Mouse (Mus musculus) induced T-regulatory cell, adult 2 months (primary cell): ENCODE data around the gene Ptbp3.
A peak's percentile ranks its signal among the peaks of the same experiment; 100 is the strongest.

Experiments used
- DNase-seq: peaks from one replicate; pipeline ENCODE4 v3.0.0-alpha.2; 2012; ENCODE audit warnings: low read depth

The Ptbp3 gene

DNA sequence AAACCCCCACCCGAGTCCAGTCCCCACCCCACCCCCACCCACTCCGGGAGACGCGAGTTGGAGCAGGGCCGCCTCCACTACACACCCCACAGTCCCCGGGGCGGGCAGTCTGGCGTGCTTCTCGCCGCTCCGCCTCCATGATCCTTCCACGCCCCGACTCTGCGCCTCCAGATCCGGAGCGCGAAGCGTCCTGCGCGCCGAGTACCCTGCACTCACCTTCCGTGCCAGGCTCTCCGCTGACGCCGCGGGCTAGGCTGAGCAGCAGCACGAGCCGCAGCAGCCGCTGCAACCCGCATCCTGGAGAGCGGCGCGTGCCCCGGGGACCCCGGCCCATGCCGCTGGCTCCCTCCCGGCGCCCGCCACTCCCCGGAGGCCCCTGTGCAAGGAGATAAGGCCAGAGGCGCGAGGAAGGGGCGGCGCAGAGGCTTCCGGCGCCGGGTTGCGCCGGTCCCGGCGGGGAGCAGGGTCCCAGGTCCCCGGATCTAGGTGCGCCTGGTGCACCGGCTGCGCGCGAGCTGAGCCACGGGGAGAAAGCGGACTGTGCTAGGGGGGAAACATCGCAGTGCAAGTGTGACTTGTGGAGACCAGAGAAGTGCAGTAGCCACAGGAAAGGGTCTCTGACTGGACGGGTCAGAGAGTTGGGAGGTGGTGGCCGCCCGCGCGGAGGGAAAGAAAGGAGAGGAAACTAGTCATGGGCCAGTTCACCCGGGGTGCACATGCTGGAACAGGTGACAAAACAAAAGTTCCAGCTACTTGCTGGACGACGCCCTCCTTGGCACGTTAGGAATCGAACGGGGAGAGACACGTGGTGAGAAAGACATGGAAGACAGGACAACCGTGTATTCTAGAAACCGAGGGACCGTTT lies 110.9 kb downstream of the Ptbp3 start, which contains the start of gene Susd1:
Gene Susd1 (minus strand): TSS at position 644 of the 865 bp plus-strand sequence.
- peak; percentile 61 for DNase-seq

- no peak for DNase-seq
These were observed 113.2 kb downstream of the Ptbp3 start for GRCm38 (mm10) chr4:59435951-59436350.

DNA sequence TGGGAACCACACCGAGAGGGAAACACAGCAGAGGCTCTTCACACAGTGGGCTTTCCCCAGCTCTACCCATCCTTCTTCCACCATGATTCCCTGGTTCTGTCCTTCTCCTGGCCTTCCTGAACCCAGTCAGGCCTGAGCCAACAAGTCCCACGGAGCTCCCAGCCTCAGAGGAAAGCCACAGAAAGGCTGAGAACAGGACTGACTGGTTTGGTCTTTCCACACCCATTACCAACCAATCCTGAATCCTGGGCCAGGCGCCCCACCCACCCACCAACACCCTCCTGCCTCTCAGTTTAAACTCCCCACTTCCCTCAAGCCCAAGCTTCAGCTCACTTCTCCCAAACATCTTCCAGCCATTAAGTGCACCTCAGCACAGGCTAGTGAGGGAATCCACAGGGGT lies 115.1 kb downstream of the Ptbp3 start:
- DNase-seq: no peak

- DNase-seq: no peak
These were observed 120.0 kb downstream of the Ptbp3 start for GRCm38 (mm10) chr4:59429128-59429527.

GRCm38 (mm10) chr4:59426429-59426828 lies 122.7 kb downstream of the Ptbp3 start:
- DNase-seq: no peak

DNA sequence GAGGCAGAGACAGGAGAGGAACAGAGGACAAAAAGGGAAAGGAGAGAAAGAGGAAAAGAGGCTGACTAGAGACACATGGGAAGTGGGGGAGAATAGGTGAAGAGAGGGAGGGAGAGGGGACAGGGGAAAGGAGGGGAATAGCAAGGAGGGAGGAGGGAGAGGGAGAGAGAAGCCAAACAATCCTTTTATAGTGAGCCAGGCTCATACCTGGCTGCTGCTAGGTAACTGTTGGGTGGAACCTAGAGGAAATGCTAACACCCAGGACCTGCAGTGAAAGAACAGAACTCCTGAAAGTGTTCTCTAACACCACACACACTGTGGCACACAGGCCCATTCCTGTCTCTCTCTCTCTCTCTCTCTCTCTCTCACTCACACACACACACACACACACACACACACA lies 126.4 kb downstream of the Ptbp3 start:
- no peak for DNase-seq

- DNase-seq: no peak
These were observed 127.0 kb downstream of the Ptbp3 start for GRCm38 (mm10) chr4:59422025-59422783.
